Mouse (Mus musculus) neural tube, embryonic 12.5 days (tissue): ENCODE results near the gene Mcoln2. TPM values are rescaled to one million over a fixed set of nuclear protein-coding genes. Genes with fewer than 3 reads are reported as not detected.
A peak's percentile ranks its signal among the peaks of the same experiment; 100 is the strongest.

Source experiments
- ATAC-seq: fragments of 200-750 bp; cut with Nextera tagmentation; 2 replicates; pipeline ENCODE4 v1.8.0; 2017; ENCODE audit warnings: low read depth, mild to moderate bottlenecking, moderate TSS enrichment, moderate library complexity; ENCODE audit not compliant: low FRiP score
- H3K27ac ChIP-seq: fragments of 300-500 bp; sonication (generic); 2 replicates; pipeline ENCODE4 v1.5.1; 2016
- H3K27me3 ChIP-seq: fragments of 300-500 bp; sonication (generic); replicated peaks from 2 replicates; pipeline ENCODE4 v1.6.1; 2016; ENCODE audit warnings: mild to moderate bottlenecking
- H3K36me3 ChIP-seq: fragments of 300-500 bp; sonication (generic); 2 replicates; pipeline ENCODE4 v1.6.1; 2016; ENCODE audit warnings: mild to moderate bottlenecking
- H3K4me1 ChIP-seq: fragments of 300-500 bp; sonication (generic); 2 replicates; pipeline ENCODE4 v1.6.1; 2016
- H3K4me2 ChIP-seq: fragments of 300-500 bp; sonication (generic); replicated peaks from 2 replicates; pipeline ENCODE4 v1.6.1; 2016; ENCODE audit warnings: mild to moderate bottlenecking
- H3K4me3 ChIP-seq: fragments of 300-500 bp; sonication (generic); 2 replicates; pipeline ENCODE4 v1.5.1; 2016
- H3K9ac ChIP-seq: fragments of 300-500 bp; sonication (generic); 2 replicates; pipeline ENCODE4 v1.6.1; 2016; ENCODE audit warnings: mild to moderate bottlenecking
- H3K9me3 ChIP-seq: fragments of 300-500 bp; sonication (generic); 2 replicates; pipeline ENCODE4 v1.6.1; 2016; ENCODE audit warnings: mild to moderate bottlenecking
- WGBS: fragments of 180-500 bp; shearing (Covaris S2); methylation state at CpG from one replicate; pipeline ENCODE4 v1.1.7; 2016; 5-methylcytosine and 5-hydroxymethylcytosine counted together
- polyA plus RNA-seq: library from polyadenylated mRNA; unstranded; fragments of >200 nt; fragmentation: Nextera tagmentation; extraction: Ambion mirVana; gene quantifications from 2 replicates; pipeline ENCODE4 v1.2.1, GENCODE M21; 2016

Gene Mcoln2
- polyA plus RNA-seq, 1 experiment from 2014 or later, result 0.32 TPM

GRCm38 (mm10) chr3:146213336-146213735, 63.7 kb downstream of the Mcoln2 start:
- Histone ChIP-seq H3K27me3 (no peaks in the 10 kb centered on the region; the same call in 1 of the 2 replicates), H3K27ac (no peak overlapping the region), H3K4me3 (no peak overlapping the region), H3K4me2 (no peak overlapping the region), H3K9me3 (no peaks in the 10 kb centered on the region), H3K4me1 (no peaks in the 10 kb centered on the region), H3K9ac (no peak overlapping the region), H3K36me3 (no peaks in the 10 kb centered on the region)
- ATAC-seq, result no peak
- WGBS, result 65% methylated on average over 5 of the region's 5 CpGs

- Histone ChIP-seq H3K27me3 (peaks cover 18% of the 10 kb centered on the region), H3K4me2 (no peak overlapping the region), H3K9me3 (no peaks in the 10 kb centered on the region), H3K4me3 (no peak overlapping the region), H3K27ac (no peak overlapping the region), H3K36me3 (no peaks in the 10 kb centered on the region), H3K9ac (no peak overlapping the region), H3K4me1 (peaks cover 10% of the 10 kb centered on the region)
- ATAC-seq, result no peak
- WGBS, result 95% methylated on average over 3 of the region's 3 CpGs
Observed at GRCm38 (mm10) chr3:146216561-146216960, 66.9 kb downstream of the Mcoln2 start.

GRCm38 (mm10) chr3:146220776-146221486, 71.3 kb downstream of the Mcoln2 start, which contains the start of gene Lpar3:
Gene Lpar3 (plus strand): TSS chr3:146220963.
- ATAC-seq, result peak; percentile 86
- H3K4me2 ChIP-seq, result peak within 1 kb of the TSS; percentile 89
- no peaks in the 10 kb centered on the region for H3K9me3 ChIP-seq
- peaks cover 12% of the 10 kb centered on the region for H3K4me1 ChIP-seq
- peak within 1 kb of the TSS; percentile 48 for H3K4me3 ChIP-seq
- H3K27ac ChIP-seq, result no peak within 1 kb of the TSS
- under 1% methylated on average over 73 of the region's 73 CpGs for WGBS
- H3K36me3 ChIP-seq, result no peaks in the 10 kb centered on the region
- peak within 1 kb of the TSS; percentile 50 for H3K9ac ChIP-seq
- H3K27me3 ChIP-seq, result peaks cover 32% of the 10 kb centered on the region

GRCm38 (mm10) chr3:146224271-146224670, 74.6 kb downstream of the Mcoln2 start:
- Histone ChIP-seq H3K4me1 (peaks cover 12% of the 10 kb centered on the region), H3K27ac (no peak overlapping the region), H3K9me3 (no peaks in the 10 kb centered on the region), H3K36me3 (no peaks in the 10 kb centered on the region), H3K9ac (no peak overlapping the region), H3K27me3 (peaks cover 32% of the 10 kb centered on the region), H3K4me3 (no peak overlapping the region), H3K4me2 (no peak overlapping the region)
- WGBS, result 85% methylated on average over 4 of the region's 4 CpGs
- ATAC-seq, result no peak

- Histone ChIP-seq H3K9ac (no peak overlapping the region), H3K4me1 (peaks cover 12% of the 10 kb centered on the region), H3K9me3 (no peaks in the 10 kb centered on the region), H3K4me2 (no peak overlapping the region), H3K27me3 (peaks cover 27% of the 10 kb centered on the region), H3K4me3 (no peak overlapping the region), H3K36me3 (no peaks in the 10 kb centered on the region), H3K27ac (no peak overlapping the region)
- WGBS, result 84% methylated on average over 7 of the region's 7 CpGs
- no peak for ATAC-seq
Observed at GRCm38 (mm10) chr3:146225061-146225761, 75.6 kb downstream of the Mcoln2 start.

DNA sequence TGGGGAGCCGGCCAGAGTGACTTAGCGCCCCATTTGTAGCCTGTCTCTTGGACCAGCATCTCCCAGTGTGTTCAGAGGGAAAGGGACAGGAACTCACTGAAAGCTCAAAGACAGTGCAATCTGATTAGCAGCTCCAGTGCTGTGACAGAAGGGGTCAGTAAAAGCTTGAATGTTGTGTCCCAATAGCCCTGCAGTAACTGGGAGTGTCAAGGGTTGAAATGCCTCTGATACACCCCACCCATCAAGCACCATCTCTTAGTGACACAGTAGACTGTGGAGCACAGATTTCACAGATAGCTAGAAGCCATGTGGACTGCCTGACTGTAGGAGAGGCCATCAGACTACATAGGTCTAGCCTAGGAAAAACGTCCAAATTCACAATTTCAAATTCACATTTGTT, 77.8 kb downstream of the Mcoln2 start:
- WGBS, result 55% methylated on average over 3 of the region's 3 CpGs
- ATAC-seq, result no peak
- Histone ChIP-seq H3K4me3 (no peak overlapping the region), H3K4me2 (no peak overlapping the region), H3K9me3 (no peaks in the 10 kb centered on the region), H3K36me3 (no peaks in the 10 kb centered on the region), H3K27ac (no peak overlapping the region), H3K4me1 (no peaks in the 10 kb centered on the region), H3K9ac (no peak overlapping the region), H3K27me3 (peaks cover 6% of the 10 kb centered on the region; the same call in 1 of the 2 replicates)

- Histone ChIP-seq H3K4me2 (no peak overlapping the region), H3K9me3 (no peaks in the 10 kb centered on the region), H3K36me3 (no peaks in the 10 kb centered on the region), H3K27me3 (no peaks in the 10 kb centered on the region), H3K9ac (no peak overlapping the region), H3K4me3 (no peak overlapping the region), H3K4me1 (no peaks in the 10 kb centered on the region), H3K27ac (no peak overlapping the region)
- no peak for ATAC-seq
- WGBS, result 70% methylated on average over 13 of the region's 13 CpGs
Observed at GRCm38 (mm10) chr3:146228559-146229310, 79.1 kb downstream of the Mcoln2 start.

- no peaks in the 10 kb centered on the region for H3K27me3 ChIP-seq
- ATAC-seq, result no peak
- no peak overlapping the region for H3K27ac ChIP-seq
- H3K4me3 ChIP-seq, result no peak overlapping the region
- no peaks in the 10 kb centered on the region for H3K36me3 ChIP-seq
- H3K4me2 ChIP-seq, result no peak overlapping the region
- 71% methylated on average over 7 of the region's 7 CpGs for WGBS
- no peaks in the 10 kb centered on the region for H3K9me3 ChIP-seq
- no peak overlapping the region for H3K9ac ChIP-seq
- H3K4me1 ChIP-seq, result no peaks in the 10 kb centered on the region
Observed at GRCm38 (mm10) chr3:146232708-146233107, 83.1 kb downstream of the Mcoln2 start.

GRCm38 (mm10) chr3:146233741-146234140, 84.1 kb downstream of the Mcoln2 start:
- Histone ChIP-seq H3K9ac (no peak overlapping the region), H3K9me3 (no peaks in the 10 kb centered on the region), H3K27me3 (no peaks in the 10 kb centered on the region), H3K36me3 (no peaks in the 10 kb centered on the region), H3K4me3 (no peak overlapping the region), H3K4me2 (no peak overlapping the region), H3K4me1 (no peaks in the 10 kb centered on the region), H3K27ac (no peak overlapping the region)
- 81% methylated on average over 4 of the region's 4 CpGs for WGBS
- no peak for ATAC-seq

DNA sequence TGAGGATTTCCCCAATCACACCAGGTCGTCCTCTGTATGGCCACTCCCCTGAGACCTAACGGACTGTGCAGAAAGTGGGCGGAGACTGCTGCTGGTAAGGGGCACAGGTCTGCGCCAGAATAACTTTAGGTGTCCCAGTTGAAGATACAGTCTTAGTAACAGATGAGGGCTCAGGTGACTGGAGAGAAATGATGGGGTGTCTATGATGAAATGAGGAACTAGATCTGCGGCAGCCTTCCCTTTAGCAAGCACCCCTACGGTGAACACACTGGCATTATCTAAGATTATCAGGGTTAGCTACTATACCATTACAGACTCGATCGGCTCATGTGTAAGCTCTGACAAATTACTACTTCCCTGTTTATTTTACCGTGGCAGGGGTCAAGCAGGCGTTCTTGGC, 84.9 kb downstream of the Mcoln2 start:
- Histone ChIP-seq H3K27me3 (no peaks in the 10 kb centered on the region), H3K4me3 (no peak overlapping the region), H3K4me1 (no peaks in the 10 kb centered on the region), H3K27ac (no peak overlapping the region), H3K36me3 (no peaks in the 10 kb centered on the region), H3K4me2 (no peak overlapping the region), H3K9me3 (no peaks in the 10 kb centered on the region), H3K9ac (no peak overlapping the region)
- WGBS, result 74% methylated on average over 10 of the region's 10 CpGs
- ATAC-seq, result no peak

GRCm38 (mm10) chr3:146236280-146236679, 86.6 kb downstream of the Mcoln2 start:
- WGBS, result 38% methylated on average over 8 of the region's 8 CpGs
- ATAC-seq, result peak; percentile 62
- Histone ChIP-seq H3K27me3 (no peaks in the 10 kb centered on the region), H3K4me3 (no peak overlapping the region), H3K27ac (no peak overlapping the region), H3K4me1 (no peaks in the 10 kb centered on the region), H3K4me2 (no peak overlapping the region), H3K36me3 (no peaks in the 10 kb centered on the region), H3K9me3 (no peaks in the 10 kb centered on the region), H3K9ac (no peak overlapping the region)

GRCm38 (mm10) chr3:146237676-146238075, 88.0 kb downstream of the Mcoln2 start:
- Histone ChIP-seq H3K9me3 (no peaks in the 10 kb centered on the region), H3K27me3 (no peaks in the 10 kb centered on the region), H3K27ac (no peak overlapping the region), H3K4me2 (no peak overlapping the region), H3K36me3 (no peaks in the 10 kb centered on the region), H3K4me3 (no peak overlapping the region), H3K4me1 (no peaks in the 10 kb centered on the region), H3K9ac (no peak overlapping the region)
- ATAC-seq, result no peak
- 77% methylated on average over 5 of the region's 5 CpGs for WGBS
